Mouse (Mus musculus): ENCODE data around the gene Vps8.

DNA sequence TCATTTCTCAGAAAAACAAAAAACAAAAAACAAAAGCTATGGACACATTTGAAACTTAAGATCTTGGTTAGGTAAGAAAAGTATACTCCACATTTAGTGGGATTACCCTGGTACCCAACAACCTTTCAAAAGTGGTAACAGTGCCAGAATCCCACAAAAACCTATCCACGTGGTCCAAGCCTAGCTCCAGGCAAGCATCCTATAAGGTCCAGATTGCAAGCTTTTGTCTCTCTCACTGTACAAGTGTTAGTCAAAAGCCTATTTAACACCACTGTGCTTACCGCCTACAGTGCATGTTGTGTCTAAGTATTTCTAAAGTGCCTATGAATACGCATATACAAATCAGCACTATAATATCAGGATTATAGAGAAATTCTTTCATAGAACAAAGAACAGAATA is 227.4 kb downstream of the Vps8 start:
- TF ChIP-seq POLR2A (IDR thresholded peaks at IDR 0.05; ENCODE audit: low read depth, low read length) (no peak), CTCF (IDR thresholded peaks at IDR 0.05; ENCODE audit: borderline replicate concordance, insufficient read depth, low read length) (no peak)
